Mouse (Mus musculus) macrophage (primary cell): Measurements from ENCODE around the gene Dbi. TPM values are rescaled to one million over a fixed set of nuclear protein-coding genes. Genes with fewer than 3 reads are reported as not detected.
A peak's percentile ranks its signal among the peaks of the same experiment; 100 is the strongest.

Experiments used
- H3K27ac ChIP-seq: fragments of 350-480 bp; formaldehyde crosslinking; 2 replicates; pipeline ENCODE4 v1.9.0; 2021
- H3K36me3 ChIP-seq: fragments of 350-480 bp; formaldehyde crosslinking; 2 replicates; pipeline ENCODE4 v1.9.0; 2021; ENCODE audit errors: inconsistent target
- H3K4me3 ChIP-seq: fragments of 350-480 bp; formaldehyde crosslinking; 2 replicates; pipeline ENCODE4 v1.9.0; 2021; ENCODE audit errors: inconsistent target
- H3K79me2 ChIP-seq: fragments of 350-480 bp; formaldehyde crosslinking; 2 replicates; pipeline ENCODE4 v1.9.0; 2021; ENCODE audit errors: inconsistent target
- WGBS: methylation state at CpG from one replicate; pipeline ENCODE4 v1.1.7; 2026; ENCODE audit warnings: inconsistent platforms; ENCODE audit not compliant: missing documents; 5-methylcytosine and 5-hydroxymethylcytosine counted together
- polyA plus RNA-seq: library from polyadenylated mRNA; stranded (reverse); fragments of 250-400 nt; gene quantifications from 3 replicates; pipeline ENCODE4 v1.2.4, GENCODE M21; 2018; ENCODE audit warnings: inconsistent platforms

The Dbi gene
- polyA plus RNA-seq, 1 experiment from 2014 or later: 235 TPM

DNA sequence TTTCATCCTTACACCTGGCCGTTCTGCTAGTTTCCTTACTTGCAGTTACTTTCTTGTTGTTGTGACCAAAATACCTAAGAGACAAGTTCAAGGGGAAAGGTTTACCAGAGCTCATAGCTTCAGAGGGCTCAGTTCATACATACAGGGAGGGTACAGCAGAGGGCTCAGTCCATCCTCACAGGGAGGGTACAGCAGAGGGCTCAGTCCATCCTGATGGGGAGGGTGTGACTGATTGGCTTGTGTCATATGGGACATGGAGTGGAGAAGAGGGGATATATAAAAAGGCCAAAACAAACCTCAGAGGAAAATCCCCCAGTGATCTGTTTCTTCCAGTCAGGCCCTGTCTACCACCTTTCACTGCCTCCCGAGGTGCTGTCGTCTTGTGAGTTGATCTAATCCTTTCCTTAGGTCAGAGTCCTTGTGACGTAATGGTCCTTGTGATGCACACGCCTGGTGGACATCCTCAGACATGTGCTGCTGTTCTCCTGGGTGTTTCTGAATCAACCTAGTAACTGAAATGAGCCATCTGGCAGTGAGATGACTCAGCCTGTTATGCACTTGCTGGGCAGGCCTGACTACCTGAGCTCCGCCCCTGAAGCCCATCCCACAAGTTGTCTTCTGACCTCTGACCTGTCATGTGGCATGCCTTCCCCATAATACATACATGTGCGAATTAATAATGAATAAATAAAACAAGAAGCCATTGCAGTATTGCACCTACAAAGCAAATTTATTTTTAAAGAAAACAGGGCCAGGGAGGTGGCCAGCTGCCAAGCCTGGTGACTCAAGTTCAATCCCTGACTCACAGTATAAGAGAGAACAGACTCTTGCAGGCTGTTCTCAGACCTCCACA lies 15.3 kb upstream of the Dbi start:
- 75% methylated on average over 7 of the region's 7 CpGs for WGBS
- Histone ChIP-seq H3K36me3 (no peaks in the 10 kb centered on the region), H3K27ac (no peak overlapping the region), H3K79me2 (no peaks in the 10 kb centered on the region), H3K4me3 (no peak overlapping the region)

DNA sequence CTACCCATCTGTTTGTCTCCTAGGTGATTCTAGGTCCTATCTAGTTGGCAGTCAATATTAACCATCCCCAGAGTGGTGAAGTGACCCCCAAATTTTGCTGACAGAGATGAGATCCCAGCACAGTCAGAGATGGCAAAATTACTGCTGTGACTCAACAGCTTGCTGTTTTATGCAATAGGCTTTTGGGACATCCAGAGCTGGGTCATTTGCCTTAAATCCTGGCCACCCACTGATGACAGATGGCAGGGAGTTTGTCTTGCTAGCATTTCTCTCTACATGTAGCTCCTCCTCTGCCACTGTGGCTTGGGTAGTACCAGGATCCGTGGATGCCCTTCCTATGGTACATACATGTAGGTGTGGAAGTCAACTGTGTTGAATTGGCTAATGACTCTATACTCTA lies 11.5 kb upstream of the Dbi start:
- 100% methylated on average over 1 of the region's 1 CpGs for WGBS
- Histone ChIP-seq H3K27ac (no peak overlapping the region), H3K4me3 (no peak overlapping the region), H3K36me3 (no peaks in the 10 kb centered on the region), H3K79me2 (no peaks in the 10 kb centered on the region)

DNA sequence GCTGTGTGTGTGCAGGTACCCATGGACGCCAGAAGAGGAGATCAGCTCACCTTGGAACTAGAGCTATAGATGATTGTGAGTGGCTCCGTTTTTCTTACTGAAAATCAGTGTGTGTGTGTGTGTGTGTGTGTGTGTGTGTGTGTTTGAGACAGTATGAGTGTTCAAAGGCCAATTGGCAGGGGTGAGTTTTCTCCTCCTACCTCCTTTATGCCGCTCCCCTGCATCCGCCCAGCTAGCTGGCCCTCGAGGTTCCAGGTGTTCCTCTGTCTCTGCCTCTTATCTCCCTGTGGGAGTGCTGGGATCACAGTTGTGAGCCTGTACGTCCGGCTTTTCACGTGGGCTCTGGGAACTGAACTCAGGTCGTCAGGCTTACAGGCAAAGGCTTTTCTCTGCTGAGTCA lies 5.4 kb upstream of the Dbi start:
- Histone ChIP-seq H3K79me2 (no peaks in the 10 kb centered on the region), H3K27ac (no peak overlapping the region), H3K36me3 (no peaks in the 10 kb centered on the region), H3K4me3 (no peak overlapping the region)
- WGBS: 93% methylated on average over 9 of the region's 9 CpGs

DNA sequence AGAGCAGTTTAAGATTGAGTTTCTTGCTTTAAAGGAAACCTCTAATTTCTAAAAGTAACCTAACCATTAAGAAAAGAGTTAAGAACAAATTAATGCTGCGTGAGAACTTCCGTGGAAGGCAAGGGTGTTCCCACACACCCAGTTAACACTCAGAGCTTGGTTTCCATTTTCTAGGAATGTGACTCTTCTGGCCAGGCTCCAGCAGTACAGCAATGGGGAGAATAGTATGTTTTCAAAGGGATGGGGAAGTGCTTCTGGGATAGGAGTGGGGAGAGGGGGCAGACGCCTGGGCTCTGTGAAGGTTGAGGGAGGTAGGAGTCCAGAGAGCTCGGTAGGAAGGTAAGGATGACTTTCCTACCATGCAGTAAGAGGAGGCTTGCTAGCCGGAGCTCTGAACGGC lies 4.6 kb upstream of the Dbi start:
- H3K4me3 ChIP-seq: no peak overlapping the region
- no peaks in the 10 kb centered on the region for H3K36me3 ChIP-seq
- no peak overlapping the region for H3K27ac ChIP-seq
- H3K79me2 ChIP-seq: peaks cover under 1% of the 10 kb centered on the region; the same call in 1 of the 2 replicates
- WGBS: 95% methylated on average over 6 of the region's 6 CpGs

DNA sequence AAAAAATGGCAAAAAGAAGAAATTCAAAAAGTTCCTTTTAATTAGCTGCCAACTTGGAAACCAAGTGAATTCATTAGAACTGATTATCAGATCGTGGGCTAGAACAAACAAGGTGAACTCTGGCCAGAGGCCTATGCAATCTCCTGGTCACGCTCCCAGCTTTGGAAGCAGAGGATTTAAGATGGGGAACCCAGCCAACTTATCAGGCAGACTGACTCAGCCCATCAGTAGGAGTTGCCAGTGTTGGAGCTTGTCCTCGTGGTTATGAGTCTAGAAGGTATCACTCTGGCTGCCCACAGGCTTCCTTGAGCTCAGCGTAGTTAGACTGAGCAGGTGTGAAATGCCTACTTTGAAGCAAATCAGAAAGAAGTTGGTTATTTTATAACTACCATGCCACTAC lies 4.0 kb upstream of the Dbi start:
- Histone ChIP-seq H3K4me3 (no peak overlapping the region), H3K79me2 (peaks cover 7% of the 10 kb centered on the region), H3K27ac (no peak overlapping the region), H3K36me3 (no peaks in the 10 kb centered on the region)
- 88% methylated on average over 4 of the region's 4 CpGs for WGBS

DNA sequence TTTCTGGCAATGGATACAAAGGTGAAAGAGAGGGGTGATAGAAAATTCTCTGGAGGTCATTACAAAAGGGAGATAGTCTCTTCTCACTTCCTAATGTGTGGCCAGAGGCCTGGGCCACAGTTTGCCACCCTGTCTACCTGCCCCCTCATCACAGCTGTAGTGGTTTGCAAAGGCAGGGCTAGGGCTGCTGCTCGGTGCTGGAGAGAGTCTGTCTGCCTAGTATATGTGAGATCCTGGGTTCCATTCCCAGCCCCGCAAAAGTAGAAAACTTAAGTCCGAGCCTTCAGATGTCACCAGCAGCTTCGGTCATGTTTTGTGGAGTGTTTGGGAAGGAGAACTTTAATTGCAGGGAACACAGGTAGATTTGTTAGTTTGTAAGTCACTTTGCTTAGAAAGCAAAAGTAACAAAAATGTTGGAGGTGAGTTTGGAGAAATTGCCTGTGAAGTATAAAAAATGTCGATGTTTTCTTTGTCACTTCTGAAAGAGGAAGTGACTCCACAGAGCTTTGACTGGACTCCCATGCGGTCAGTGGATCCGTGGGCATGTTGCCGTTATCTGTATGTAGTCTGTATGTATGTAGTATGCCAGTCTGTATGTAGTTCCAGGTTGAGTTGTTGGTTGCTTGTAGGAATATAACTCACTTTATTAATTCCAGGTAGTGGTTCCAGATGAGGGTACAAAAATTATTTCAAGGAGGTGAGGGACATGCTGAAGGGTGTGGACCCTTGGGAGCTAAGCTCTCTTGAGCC lies 1.9 kb upstream of the Dbi start:
- H3K79me2 ChIP-seq: peaks cover 27% of the 10 kb centered on the region
- peaks cover 9% of the 10 kb centered on the region; the same call in 1 of the 2 replicates for H3K36me3 ChIP-seq
- peak overlapping the region; percentile 94 for H3K27ac ChIP-seq
- H3K4me3 ChIP-seq: no peak overlapping the region
- WGBS: 38% methylated on average over 8 of the region's 8 CpGs

DNA sequence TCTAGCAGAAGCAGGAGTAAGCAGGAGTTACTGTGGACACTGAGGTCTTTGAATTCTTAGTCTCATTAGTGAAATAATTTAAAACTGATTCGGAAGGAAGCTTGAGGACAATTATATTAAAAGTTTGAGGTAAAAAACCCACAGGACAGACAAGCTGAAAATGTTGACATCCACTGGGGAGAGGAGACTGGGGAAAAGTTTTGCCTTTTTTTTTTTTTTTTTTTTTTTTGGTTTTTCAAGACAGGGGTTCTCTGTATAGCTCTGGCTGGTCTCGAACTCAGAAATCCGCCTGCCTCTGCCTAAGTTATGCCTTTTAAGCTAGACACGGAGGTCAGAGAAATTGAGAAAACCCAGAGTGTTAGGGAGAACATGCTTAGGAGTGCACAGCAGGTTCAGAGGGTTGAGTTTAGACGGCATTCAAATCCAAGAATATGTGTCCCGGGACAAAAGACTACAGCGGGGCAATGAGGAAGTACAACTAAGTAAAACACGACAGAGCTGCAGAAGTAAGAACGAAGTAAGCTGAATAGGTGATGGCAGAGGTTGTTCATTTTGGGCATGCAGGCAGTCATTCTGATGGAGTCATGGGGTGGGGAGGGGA lies 1.2 kb upstream of the Dbi start:
- Histone ChIP-seq H3K4me3 (peak overlapping the region; percentile 96), H3K36me3 (peaks cover 9% of the 10 kb centered on the region; the same call in 1 of the 2 replicates), H3K79me2 (peaks cover 35% of the 10 kb centered on the region), H3K27ac (peak overlapping the region; percentile 94)
- WGBS: 30% methylated on average over 9 of the region's 9 CpGs

DNA sequence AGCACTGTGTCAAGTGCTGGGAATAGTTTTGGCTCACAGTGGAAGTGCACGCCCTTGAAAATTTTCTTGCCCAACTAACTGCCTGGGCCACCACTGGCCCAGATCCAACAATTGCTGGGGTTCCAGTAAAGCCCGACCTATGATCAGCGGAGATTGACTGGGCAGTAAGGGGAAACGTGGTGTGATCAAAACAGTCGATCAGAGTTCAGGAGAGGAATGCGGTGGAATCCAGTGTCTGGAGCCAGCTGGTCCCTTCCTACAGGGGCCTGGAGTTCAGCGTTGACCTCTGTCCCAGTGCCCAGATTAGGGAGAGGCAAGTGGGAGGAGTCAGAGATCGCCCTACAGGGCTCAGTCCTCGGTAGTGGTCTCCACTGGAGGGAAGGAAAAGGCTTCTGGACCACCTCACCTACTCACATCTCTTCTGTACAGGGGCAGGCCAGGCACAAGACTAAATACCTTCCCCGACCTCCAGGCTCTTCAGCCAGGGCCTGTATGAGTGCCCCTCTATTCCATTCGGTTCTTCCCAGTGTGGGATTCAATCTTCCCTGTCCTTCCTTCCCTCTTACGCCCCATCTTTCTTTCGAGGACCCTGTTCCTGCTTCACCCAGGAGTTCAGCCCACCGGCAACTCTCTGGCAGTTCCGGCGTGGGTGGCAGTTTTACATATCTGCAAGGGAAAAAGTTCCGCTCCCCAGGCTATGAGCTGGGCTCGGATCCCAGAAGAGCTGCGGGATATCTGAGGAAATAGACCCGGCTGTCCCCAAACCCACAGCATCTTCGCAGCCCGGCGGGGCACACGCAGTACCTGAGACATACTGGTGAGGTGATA lies 523 bp downstream of the Dbi start:
- Histone ChIP-seq H3K79me2 (peaks cover 37% of the 10 kb centered on the region), H3K36me3 (peaks cover 21% of the 10 kb centered on the region), H3K4me3 (peak overlapping the region; percentile 96), H3K27ac (peak overlapping the region; percentile 94)
- WGBS: 3% methylated on average over 24 of the region's 24 CpGs

DNA sequence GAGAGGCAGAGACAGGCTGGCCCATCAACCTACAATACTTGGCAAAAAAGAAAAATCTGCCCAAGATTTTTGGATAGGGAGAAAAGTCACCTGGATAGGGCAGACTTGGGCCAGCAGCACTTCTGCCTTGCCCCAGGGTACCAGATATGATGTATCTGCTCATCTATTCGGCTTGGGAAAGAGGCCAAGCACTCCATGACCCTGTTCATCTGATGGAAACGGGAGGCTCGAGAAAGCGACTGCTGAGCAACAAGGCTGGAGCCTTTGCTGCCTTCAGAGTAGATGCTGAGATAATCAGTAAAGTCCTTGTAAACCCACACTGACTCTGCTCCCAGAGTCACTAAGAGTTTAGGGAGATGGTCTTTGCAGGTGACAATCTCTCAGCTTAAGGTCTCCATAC lies 1.5 kb downstream of the Dbi start:
- Histone ChIP-seq H3K4me3 (no peak overlapping the region), H3K79me2 (peaks cover 37% of the 10 kb centered on the region), H3K36me3 (peaks cover 31% of the 10 kb centered on the region), H3K27ac (peak overlapping the region; percentile 94; the same call in 1 of the 2 replicates)
- WGBS: 100% methylated on average over 4 of the region's 4 CpGs

DNA sequence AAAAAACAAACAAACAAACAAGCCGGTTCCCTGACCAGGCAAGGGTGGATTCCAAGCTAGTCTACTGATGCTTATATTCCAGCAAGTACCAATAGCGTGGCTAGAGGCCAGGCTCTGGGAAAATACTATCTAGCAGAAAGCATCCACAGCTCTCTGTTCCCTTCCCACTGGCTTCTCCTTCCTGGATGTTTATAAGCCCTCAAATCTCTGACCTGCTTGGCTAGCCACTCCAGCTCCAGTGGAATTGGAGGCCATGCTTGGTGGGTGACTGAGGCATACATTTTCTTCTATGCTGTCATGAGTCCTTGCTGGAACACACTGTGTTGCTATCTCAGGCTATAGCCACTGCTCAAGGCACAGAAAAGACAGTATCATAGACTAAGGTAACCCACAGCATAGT lies 2.0 kb downstream of the Dbi start:
- H3K27ac ChIP-seq: no peak overlapping the region

DNA sequence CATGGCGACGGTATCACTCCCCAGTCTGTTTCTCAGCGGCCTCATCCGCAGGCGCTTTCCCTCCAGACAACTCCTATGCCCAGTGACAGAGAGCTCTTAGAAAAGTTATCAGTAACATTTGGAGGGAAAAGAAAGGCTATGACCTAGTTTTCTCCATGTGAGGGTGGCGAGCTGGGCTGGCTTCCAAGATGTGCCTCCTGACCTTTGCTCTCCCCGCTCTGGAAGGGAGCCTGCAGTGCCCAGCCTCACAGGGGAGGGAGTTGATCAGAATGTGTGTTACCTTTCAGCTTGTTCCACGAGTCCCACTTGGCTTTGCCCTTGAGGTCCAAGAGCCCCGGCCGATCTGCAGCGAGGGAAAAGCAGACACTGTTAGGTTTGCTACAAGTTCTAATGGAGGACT lies 4.8 kb downstream of the Dbi start:
- no peak overlapping the region for H3K4me3 ChIP-seq
- no peak overlapping the region for H3K27ac ChIP-seq
- 95% methylated on average over 7 of the region's 11 CpGs for WGBS
- H3K36me3 ChIP-seq: peaks cover 48% of the 10 kb centered on the region
- peaks cover 37% of the 10 kb centered on the region for H3K79me2 ChIP-seq

More for the DNA sequence above, 2.0 kb downstream of the Dbi start:
- H3K4me3 ChIP-seq: no peak overlapping the region
- H3K79me2 ChIP-seq: peaks cover 37% of the 10 kb centered on the region
- H3K36me3 ChIP-seq: peaks cover 36% of the 10 kb centered on the region
- 100% methylated on average over 2 of the region's 2 CpGs for WGBS

DNA sequence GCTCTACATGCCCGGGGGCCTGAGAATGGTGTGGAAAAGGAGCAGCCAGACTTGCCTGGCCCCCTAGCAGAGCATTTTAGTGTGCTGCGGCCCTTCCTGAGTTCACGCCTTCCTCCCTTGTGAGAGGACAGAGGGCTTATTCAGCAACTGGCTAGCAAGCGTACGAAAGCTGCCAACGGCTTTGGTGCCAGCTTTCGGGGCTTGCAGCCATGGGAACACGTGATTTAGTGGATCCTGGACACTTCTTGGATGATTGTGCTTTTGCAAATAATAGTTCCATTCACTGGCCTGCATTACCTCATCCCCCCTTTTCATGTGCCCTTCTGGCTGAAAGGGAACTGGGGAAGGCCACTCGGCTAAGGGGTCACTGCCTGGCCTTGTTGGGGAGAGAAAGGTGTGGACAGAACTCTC lies 5.2 kb downstream of the Dbi start:
- no peak overlapping the region for H3K4me3 ChIP-seq
- no peak overlapping the region for H3K27ac ChIP-seq
- H3K79me2 ChIP-seq: peaks cover 37% of the 10 kb centered on the region
- H3K36me3 ChIP-seq: peaks cover 48% of the 10 kb centered on the region
- WGBS: 99% methylated on average over 9 of the region's 9 CpGs

DNA sequence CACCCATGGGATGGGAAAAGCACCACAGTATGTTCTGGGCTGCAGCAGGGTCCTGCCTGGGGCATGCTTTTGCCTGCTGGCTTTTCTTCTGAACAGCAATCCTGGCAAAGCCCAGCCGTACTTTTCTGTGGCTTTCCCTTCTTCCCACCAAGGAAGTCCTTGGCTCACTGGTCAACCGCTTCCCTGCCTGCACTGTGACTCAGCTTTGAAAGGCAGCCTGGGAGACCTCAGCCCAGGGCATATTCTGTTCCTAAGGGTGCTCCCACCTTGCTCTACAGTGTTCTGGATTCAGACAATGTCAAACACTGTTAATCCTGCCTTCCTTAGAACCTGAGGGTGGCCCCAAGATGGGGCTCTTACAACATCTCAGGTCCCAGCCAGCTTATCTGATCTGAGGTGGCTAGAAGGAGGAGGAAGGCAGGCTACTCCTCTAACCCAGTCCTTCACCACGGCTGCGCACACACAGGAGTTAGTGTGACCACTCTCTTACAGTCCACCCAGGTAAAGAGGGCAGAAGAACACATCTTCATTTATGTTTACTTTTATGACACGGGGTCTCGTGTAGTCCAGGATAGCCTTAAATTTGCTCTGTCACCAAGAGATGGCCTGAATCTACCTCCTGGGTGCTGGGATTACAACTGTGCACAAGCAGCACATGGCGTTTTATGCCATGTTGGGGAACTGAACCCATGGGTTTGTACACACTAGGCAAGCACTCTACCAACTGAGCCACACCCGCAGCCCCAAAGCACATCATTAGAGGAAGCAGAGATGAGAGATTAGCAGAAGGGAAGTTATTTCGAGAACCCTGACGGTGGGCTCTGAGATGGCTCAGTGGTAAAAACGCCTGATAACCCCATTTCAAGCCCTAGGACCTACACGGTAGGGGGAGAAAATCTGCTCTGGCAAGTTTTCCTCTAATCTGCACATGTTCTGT lies 8.4 kb downstream of the Dbi start:
- peaks cover 7% of the 10 kb centered on the region for H3K79me2 ChIP-seq
- peaks cover 39% of the 10 kb centered on the region for H3K36me3 ChIP-seq
- 53% methylated on average over 12 of the region's 12 CpGs for whole genome bisulfite sequencing
- H3K27ac ChIP-seq: no peak overlapping the region
- no peak overlapping the region for H3K4me3 ChIP-seq
